In genomic region chr17:57166800-57167791, GRCm38 (mm10) we compare ENCODE assay signal across 8 mouse cellular contexts. TPM values are rescaled to one million over a fixed set of nuclear protein-coding genes. Genes with fewer than 3 reads are reported as not detected.
A peak's percentile ranks its signal among the peaks of the same experiment; 100 is the strongest.
DNase-seq lines count a peak whose midpoint lies in the region; ATAC-seq and TF ChIP-seq lines count a peak whose summit lies in the region.

No protein-coding gene starts in this region.

- H3K9me3 ChIP-seq in hindbrain, embryonic 10.5 days: no peaks in the 10 kb centered on the region
- no peaks in the 10 kb centered on the region for H3K9me3 ChIP-seq in lung, postnatal 0 days (ENCODE audit: low read length)

- no peaks in the 10 kb centered on the region for H3K36me3 ChIP-seq in hindbrain, embryonic 10.5 days
- H3K36me3 ChIP-seq in lung, postnatal 0 days (ENCODE audit: insufficient read depth, low read length): no peaks in the 10 kb centered on the region

- H3K9ac ChIP-seq in lung, postnatal 0 days (replicated peaks; ENCODE audit: low read depth): no peak overlapping the region

- no peak for TF ChIP-seq EP300 in lung, postnatal 0 days (IDR thresholded peaks at IDR 0.05)

- peak; percentile 94 for TF ChIP-seq CTCF in lung, postnatal 0 days (IDR thresholded peaks at IDR 0.05)

- H3K27ac ChIP-seq in hindbrain, embryonic 10.5 days: no peak overlapping the region
- no peak overlapping the region for H3K27ac ChIP-seq in lung, postnatal 0 days (ENCODE audit: low read length)

- no peak overlapping the region for H3K4me2 ChIP-seq in lung, postnatal 0 days (replicated peaks; ENCODE audit: low read depth, low read length)

- peak; percentile 45 for DNase-seq in MEL-GATA-1-ER (ENCODE audit: extremely low read depth, low read depth)
- peak; percentile 90 for DNase-seq in cerebellum, adult 8-10 months
- DNase-seq in hindbrain, embryonic 10.5 days (ENCODE audit: low spot score): peak; percentile 89
- peak; percentile 83 for DNase-seq in layer of hippocampus, adult 9-10 months (ENCODE audit: low spot score)
- DNase-seq in lung, postnatal 0 days (ENCODE audit: low spot score): peak; percentile 91
- DNase-seq in ovary, postnatal 36 days (ENCODE audit: low spot score): peak; percentile 84
- peak; percentile 88 for DNase-seq in thymus, postnatal 14 days

- H3K27me3 ChIP-seq in hindbrain, embryonic 10.5 days (ENCODE audit: insufficient read depth, poor library complexity, severe bottlenecking): no peaks in the 10 kb centered on the region
- H3K27me3 ChIP-seq in lung, postnatal 0 days (replicated peaks; ENCODE audit: insufficient read depth, low read length): no peaks in the 10 kb centered on the region

- ATAC-seq in frontal cortex, adult (ENCODE audit: low TSS enrichment): peak; percentile 96
- ATAC-seq in lung, postnatal 0 days: peak; percentile 72

- peak overlapping the region; percentile 29 for H3K4me3 ChIP-seq in hindbrain, embryonic 10.5 days
- H3K4me3 ChIP-seq in lung, postnatal 0 days (ENCODE audit: low read depth, low read length): no peak overlapping the region

- peaks cover 4% of the 10 kb centered on the region for H3K4me1 ChIP-seq in hindbrain, embryonic 10.5 days (replicated peaks)
- H3K4me1 ChIP-seq in lung, postnatal 0 days (ENCODE audit: insufficient read depth, low read depth, low read length): no peaks in the 10 kb centered on the region

- WGBS in hindbrain, embryonic 10.5 days: 8% methylated on average over 11 of the region's 11 CpGs
- WGBS in lung, postnatal 0 days: 17% methylated on average over 11 of the region's 11 CpGs

RNA-seq across cellular contexts. Expression of gene Cd70, which starts 17.5 kb away (rescaled TPM):
- polyA plus RNA-seq in hindbrain, embryonic 10.5 days (2016; fragmentation: Nextera tagmentation; extraction: Ambion mirVana): 0.50 TPM in 1 of 2 replicates, not detected in the other
- not detected in 2 replicates for polyA plus RNA-seq in lung, postnatal 0 days (2015; fragmentation: Nextera tagmentation; extraction: Ambion mirVana)

RNA-seq across cellular contexts. Expression of gene Tnfsf14, which starts 26.9 kb away (rescaled TPM):
- 0.18 TPM in 1 of 2 replicates, not detected in the other for polyA plus RNA-seq in hindbrain, embryonic 10.5 days (2016; fragmentation: Nextera tagmentation; extraction: Ambion mirVana)
- polyA plus RNA-seq in lung, postnatal 0 days (2015; fragmentation: Nextera tagmentation; extraction: Ambion mirVana): 0.50 and 0.73 TPM in 2 replicates
